Mouse (Mus musculus): Measurements from ENCODE around the gene Katnal1. TPM values are rescaled to one million over a fixed set of nuclear protein-coding genes. Genes with fewer than 3 reads are reported as not detected.

The Katnal1 gene
- total and polyA plus RNA-seq, 3 experiments: 2.8 to 7.0 (median 3.2) TPM

DNA sequence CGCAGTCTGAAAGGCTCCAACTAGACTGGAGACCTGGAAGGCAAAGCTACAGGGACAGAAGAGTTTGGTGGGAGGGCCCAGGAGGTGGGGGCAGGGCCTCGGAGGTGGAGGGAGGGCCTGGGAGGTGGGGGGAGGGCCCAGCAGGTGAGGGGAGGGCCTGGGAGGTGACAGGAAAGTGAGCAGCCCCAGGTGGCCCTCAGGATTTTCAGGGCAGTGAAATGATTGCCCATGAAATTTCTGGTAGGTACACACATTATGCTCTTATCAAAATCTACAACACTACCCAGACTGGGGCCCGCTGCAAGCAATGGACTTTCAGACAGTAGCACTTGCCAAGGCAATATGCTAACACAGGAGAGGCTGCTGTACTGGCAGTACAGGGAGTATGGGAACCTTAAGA, 59.5 kb downstream of the Katnal1 start:
- dilution Hi-C loops (cut with MboI; ENCODE audit: extremely low pct_ligation_motif_present, extremely low pct_unique_long_range_greater_than_20kb, low sequenced_read_pairs) (no loop called here), in situ Hi-C loops (cut with MboI; ENCODE audit: low pct_ligation_motif_present, low pct_unique_long_range_greater_than_20kb, low sequenced_read_pairs) (no loop called here)
- H3K9ac ChIP-seq (ENCODE audit: insufficient read depth, low read depth): no peak overlapping the region
- H3K4me2 ChIP-seq (ENCODE audit: insufficient read depth, low read depth, poor library complexity, severe bottlenecking): no peak overlapping the region
- peaks cover 10 to 48% of the 10 kb centered on the region in 2 experiments for H3K4me1 ChIP-seq (ENCODE audit: control insufficient read depth in 1 of 2, insufficient read depth in 2 of 2)
- no peaks in the 10 kb centered on the region for H3K9me3 ChIP-seq (replicated peaks; ENCODE audit: low read length)
- TF ChIP-seq ELF1 (IDR thresholded peaks at IDR 0.05; ENCODE audit: low read depth, low read length) (no peak), ETS1 (conservative IDR thresholded peaks at IDR 0.05; ENCODE audit: low read depth, low read length) (no peak), POLR2A (IDR thresholded peaks at IDR 0.05; ENCODE audit: low read depth, low read length) (no peak), USF1 (IDR thresholded peaks at IDR 0.05; ENCODE audit: low read depth, low read length) (no peak), ZKSCAN1 (IDR thresholded peaks at IDR 0.05; ENCODE audit: borderline replicate concordance, low read depth, low read length) (no peak), ZNF384 (IDR thresholded peaks at IDR 0.05; ENCODE audit: low read depth, low read length) (no peak), MAFK (IDR thresholded peaks at IDR 0.05; ENCODE audit: insufficient replicate concordance, low read length) (no peak)
- DNase-seq (ENCODE audit: extremely low read depth): no peak
- H3K4me3 ChIP-seq (replicated peaks in 1 of 3; ENCODE audit: low read depth in 2 of 3, low read length in 2 of 3, poor library complexity in 1 of 3): no peak overlapping the region
- H3K27me3 ChIP-seq (replicated peaks): no peaks in the 10 kb centered on the region
- H3K79me2 ChIP-seq (replicated peaks; ENCODE audit: control insufficient read depth, extremely low read depth, insufficient read depth, poor library complexity, severe bottlenecking): no peaks in the 10 kb centered on the region
- no peak overlapping the region for H3K27ac ChIP-seq (ENCODE audit: insufficient read depth, low read depth)
- H3K36me3 ChIP-seq (replicated peaks in 1 of 2; ENCODE audit: control insufficient read depth in 1 of 2, insufficient read depth in 1 of 2, low read length in 1 of 2): peaks cover 0 to 7% of the 10 kb centered on the region in 2 experiments

DNA sequence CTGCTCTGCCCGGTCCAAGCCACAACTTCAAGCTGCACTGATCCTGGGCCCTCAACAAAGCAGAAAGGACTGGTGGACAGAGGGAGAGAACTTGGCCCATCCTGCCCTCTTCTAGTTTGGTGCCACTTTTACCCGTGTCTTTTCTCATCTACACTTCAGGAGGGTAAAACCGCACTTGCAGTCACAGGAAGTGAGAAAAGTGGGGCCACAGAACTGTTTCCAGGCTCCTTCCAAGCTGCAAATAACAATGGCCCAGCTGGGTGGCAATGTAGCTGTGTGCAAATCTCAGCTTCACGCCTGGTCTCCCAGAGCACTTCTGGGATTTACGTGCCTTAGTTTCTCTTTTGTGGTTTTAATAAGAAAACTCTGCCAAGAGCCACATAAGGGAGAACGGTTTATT, 61.4 kb downstream of the Katnal1 start:
- Histone ChIP-seq H3K79me2 (replicated peaks; ENCODE audit: control insufficient read depth, extremely low read depth, insufficient read depth, poor library complexity, severe bottlenecking) (no peaks in the 10 kb centered on the region), H3K27me3 (replicated peaks) (no peaks in the 10 kb centered on the region), H3K27ac (ENCODE audit: insufficient read depth, low read depth) (peak overlapping the region; percentile 41), H3K4me2 (ENCODE audit: insufficient read depth, low read depth, poor library complexity, severe bottlenecking) (0 out of 2 replicates have a peak overlapping the region, but pooled peaks have one; percentile 17), H3K4me3 (replicated peaks in 1 of 3; ENCODE audit: low read depth in 2 of 3, low read length in 2 of 3, poor library complexity in 1 of 3) (peak overlapping the region in 1 of 3 experiments; percentile 44), H3K9me3 (replicated peaks; ENCODE audit: low read length) (no peaks in the 10 kb centered on the region), H3K9ac (ENCODE audit: insufficient read depth, low read depth) (no peak overlapping the region), H3K36me3 (replicated peaks in 1 of 2; ENCODE audit: control insufficient read depth in 1 of 2, insufficient read depth in 1 of 2, low read length in 1 of 2) (no peaks in the 10 kb centered on the region), H3K4me1 (ENCODE audit: control insufficient read depth in 1 of 2, insufficient read depth in 2 of 2) (peaks cover 10 to 49% of the 10 kb centered on the region in 2 experiments)
- dilution Hi-C loops (cut with MboI; ENCODE audit: extremely low pct_ligation_motif_present, extremely low pct_unique_long_range_greater_than_20kb, low sequenced_read_pairs): no loop called here
- DNase-seq (ENCODE audit: extremely low read depth): peak; percentile 65
- TF ChIP-seq EP300 (IDR thresholded peaks at IDR 0.05; ENCODE audit: low read length): peak; percentile 59
- no peak for TF ChIP-seq MAFK (IDR thresholded peaks at IDR 0.05; ENCODE audit: insufficient replicate concordance, low read length)
- 0 out of 2 replicates have a peak, but pooled peaks have one; percentile 26 for TF ChIP-seq TCF12 (IDR thresholded peaks at IDR 0.05; ENCODE audit: low read depth, low read length)
- no peak for TF ChIP-seq JUND (conservative IDR thresholded peaks at IDR 0.05; ENCODE audit: low read depth, low read length)
- peak; percentile 4 for TF ChIP-seq RAD21 (IDR thresholded peaks at IDR 0.05; ENCODE audit: low read depth, low read length)
- no peak for TF ChIP-seq GABPA (IDR thresholded peaks at IDR 0.05; ENCODE audit: insufficient replicate concordance, low read depth, low read length)
- TF ChIP-seq MEF2A (IDR thresholded peaks at IDR 0.05; ENCODE audit: borderline replicate concordance, low read depth, low read length): peak; percentile 63; the same call in 1 of the 2 replicates
- TF ChIP-seq ETS1 (conservative IDR thresholded peaks at IDR 0.05; ENCODE audit: low read depth, low read length): peak; percentile 53; the same call in 1 of the 2 replicates
- TF ChIP-seq ELF1 (IDR thresholded peaks at IDR 0.05; ENCODE audit: low read depth, low read length): 0 out of 2 replicates have a peak, but pooled peaks have one; percentile 29
- peak; percentile 71 for TF ChIP-seq IRF4 (IDR thresholded peaks at IDR 0.05; ENCODE audit: low read depth, low read length)
- TF ChIP-seq MAX (IDR thresholded peaks at IDR 0.05; ENCODE audit: low read length): peak; percentile 28; the same call in 1 of the 2 replicates
- in situ Hi-C loops (cut with MboI; ENCODE audit: low pct_ligation_motif_present, low pct_unique_long_range_greater_than_20kb, low sequenced_read_pairs): no loop called here
